Mouse (Mus musculus) E14TG2a.4 (cell line): ENCODE data around the gene Midn.

Source experiments
- CTCF ChIP-seq: conservative IDR thresholded peaks from 2 replicates; pipeline ENCODE4 v1.5.1; 2014; ENCODE audit warnings: low read length
- NANOG ChIP-seq: IDR thresholded peaks from 2 replicates; pipeline ENCODE4 v1.6.1; 2014; ENCODE audit warnings: borderline replicate concordance, low read length, mixed read lengths
- POU5F1 ChIP-seq: IDR thresholded peaks from 2 replicates; pipeline ENCODE4 v1.6.1; 2014; ENCODE audit warnings: low read length, borderline replicate concordance

DNA sequence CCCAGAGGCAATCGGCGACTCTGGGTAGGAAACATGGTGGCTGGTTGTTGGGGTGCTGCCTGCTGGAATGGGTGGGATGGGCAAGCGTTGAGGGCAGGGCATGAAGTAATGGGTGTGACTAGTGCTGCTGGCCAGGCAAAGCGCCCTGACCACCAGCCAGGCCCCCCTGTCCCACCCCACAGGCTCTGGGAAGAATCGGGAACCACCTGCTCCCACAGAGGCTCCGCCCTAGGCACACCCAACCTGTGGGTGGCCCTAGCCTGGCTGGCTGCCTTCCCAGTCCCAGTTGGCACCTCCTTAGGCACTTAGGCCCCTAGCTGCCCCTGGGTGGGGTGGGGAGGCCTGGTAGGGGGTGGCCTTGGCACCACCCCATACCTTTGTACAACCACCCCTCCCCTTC is 2.2 kb upstream of the Midn start:
- TF ChIP-seq CTCF (no peak), NANOG (no peak), POU5F1 (no peak)
